Mouse (Mus musculus): ENCODE data around the gene Gm28042.

The Gm28042 gene

GRCm38 (mm10) chr2:120026984-120027949, at the start of gene Gm28042, which contains the start of gene Jmjd7:
Gene Gm28042 (plus strand): TSS chr2:120027493.
Gene Jmjd7 (plus strand): TSS chr2:120027483.
- peak; percentile 86 for DNase-seq

- DNase-seq = no peak
Measured at GRCm38 (mm10) chr2:119980343-119980986, 46.8 kb upstream of the Gm28042 start.

GRCm38 (mm10) chr2:119981631-119982030, 45.7 kb upstream of the Gm28042 start:
- DNase-seq = no peak

DNA sequence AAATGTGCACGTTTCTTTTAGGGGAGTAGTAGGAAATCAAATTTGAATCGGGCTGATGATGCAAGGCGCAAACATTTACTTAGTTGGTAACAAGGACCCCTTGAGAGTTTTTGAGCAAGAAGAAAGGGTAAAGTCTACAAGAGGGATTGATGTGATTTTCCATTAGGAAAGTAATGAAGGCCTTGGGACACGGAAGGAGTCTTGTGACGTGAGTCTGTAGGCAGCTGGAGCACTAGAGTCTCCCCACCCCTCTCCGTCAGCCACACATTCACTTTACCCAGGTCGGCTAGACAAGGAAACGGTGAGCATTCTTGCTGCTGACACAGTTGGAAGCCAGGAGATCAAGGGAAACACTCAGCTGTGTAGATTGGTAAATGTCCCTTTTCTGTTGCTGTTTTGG, 41.4 kb upstream of the Gm28042 start:
- no peak for DNase-seq

DNA sequence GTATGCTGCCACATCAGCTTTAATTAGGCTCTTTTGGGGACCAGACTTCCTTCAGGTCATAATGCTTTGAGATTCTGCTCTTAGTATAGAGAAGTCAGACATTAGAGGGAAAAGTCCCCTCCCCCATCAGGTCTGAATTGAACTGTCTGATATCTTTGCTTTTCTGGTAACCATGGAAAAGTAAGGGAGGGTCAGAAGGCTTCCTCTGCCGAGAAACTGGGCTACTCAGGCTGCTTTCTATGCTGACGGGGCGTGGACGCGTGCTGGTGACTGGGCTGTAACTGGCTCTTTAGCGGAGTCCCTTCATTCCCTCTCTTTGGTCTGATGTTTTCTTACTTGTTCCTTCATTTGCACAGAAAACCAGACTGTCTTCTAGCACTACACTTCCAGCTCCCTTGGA, 40.9 kb upstream of the Gm28042 start:
- no peak for DNase-seq

GRCm38 (mm10) chr2:119987441-119987840, 39.9 kb upstream of the Gm28042 start:
- no peak for DNase-seq

DNA sequence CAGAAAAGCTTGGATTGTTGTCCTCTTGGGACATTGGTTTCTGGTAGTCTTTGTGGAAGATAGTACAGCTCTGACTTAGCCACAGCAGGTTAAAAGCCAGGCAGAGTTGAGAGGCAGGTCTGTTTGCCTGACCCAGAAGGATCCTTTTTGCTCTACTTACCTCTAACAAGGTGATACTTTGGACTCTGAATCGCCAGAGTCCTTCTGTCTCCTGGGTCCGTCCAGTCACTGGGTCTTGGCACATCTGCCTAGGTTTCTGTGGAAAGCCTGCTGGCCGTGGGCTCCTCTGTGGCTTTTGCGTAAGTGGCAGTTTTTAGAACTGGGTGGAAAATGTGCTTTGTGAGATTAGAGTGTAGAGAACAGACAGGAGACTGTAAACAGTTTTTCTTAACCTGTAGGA, 38.3 kb upstream of the Gm28042 start:
- no peak for DNase-seq

- DNase-seq = no peak
Measured at GRCm38 (mm10) chr2:119990881-119991280, 36.4 kb upstream of the Gm28042 start.

DNA sequence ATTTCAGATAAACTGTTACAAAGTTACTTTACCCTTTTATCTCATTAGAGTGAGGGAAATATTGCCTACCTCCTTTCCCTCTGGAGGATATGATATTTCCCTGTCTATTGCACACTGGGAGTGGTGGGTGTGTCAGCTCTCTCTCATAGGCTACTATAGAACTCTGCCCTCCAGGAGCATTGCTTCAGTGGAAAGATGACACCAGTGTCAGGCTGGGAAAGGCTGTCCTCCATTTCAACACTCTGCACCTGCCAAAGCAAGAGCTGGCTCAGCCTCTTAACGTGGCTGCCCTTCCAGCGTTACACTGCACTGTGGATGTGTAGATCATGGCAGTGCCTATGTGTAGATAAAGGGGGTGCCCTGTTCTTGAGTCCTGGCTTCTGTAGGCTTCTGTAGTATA, 34.9 kb upstream of the Gm28042 start:
- no peak for DNase-seq

DNA sequence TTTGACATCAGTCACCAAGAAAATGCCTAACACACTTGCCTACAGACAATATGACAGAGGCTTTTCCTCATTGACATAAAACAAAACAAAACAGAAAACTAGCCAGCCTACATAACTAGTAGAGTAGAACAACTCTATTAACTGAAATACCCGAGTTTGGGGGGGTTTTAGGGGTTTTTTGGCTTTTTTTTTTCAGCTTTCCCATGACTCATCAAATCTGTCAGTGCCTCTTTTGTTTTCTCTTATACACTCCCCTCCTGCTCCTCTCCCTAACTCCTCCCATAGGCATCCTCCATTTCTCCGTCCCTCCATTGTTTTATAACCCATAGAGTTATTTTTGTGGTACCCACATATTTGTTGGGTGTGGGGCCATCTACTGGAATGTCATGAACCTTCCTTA, 33.8 kb upstream of the Gm28042 start:
- DNase-seq = no peak

DNA sequence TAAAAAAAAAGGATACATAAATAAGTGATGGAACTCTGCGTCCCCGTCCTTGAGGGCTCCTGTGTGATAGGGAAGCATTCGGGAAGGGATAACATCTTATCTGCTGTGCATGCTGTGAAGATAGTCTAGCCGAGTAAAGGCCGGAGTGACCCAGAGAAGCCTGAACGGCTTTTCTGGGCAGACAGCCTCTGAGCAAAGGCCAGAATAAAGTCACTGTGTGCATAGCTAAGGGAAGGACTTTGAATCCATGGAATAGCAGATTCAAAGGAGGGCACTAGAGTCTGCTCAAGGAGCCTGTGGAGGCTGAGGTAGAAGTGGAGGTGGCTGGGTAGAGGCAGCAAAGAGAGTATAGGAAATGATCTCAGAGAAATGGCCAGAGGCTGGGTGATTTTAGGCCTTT, 32.5 kb upstream of the Gm28042 start:
- DNase-seq = no peak

GRCm38 (mm10) chr2:119995391-119996281, 31.7 kb upstream of the Gm28042 start:
- no peak for DNase-seq

- no peak for DNase-seq
Measured at GRCm38 (mm10) chr2:119997354-119997753, 29.9 kb upstream of the Gm28042 start.

DNA sequence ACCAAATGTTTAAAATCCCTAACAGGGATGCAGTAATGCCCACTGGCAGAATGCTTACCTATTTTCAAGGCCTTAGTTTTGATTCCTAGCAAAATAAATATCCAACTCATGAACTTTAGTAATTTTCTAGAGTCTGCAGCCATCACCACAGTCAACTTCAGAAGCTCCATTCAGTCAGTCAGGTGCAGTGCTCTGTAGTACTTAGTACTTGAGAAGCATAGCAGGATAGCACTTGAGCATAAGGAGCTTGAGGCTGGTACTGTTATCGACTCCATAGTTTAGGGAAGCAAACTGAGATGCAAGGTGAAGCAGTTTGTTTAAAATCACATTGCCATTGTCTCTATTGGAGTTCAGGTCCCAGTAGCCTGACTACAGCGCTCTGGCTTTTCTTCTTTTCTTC, 27.6 kb upstream of the Gm28042 start:
- no peak for DNase-seq

- DNase-seq = no peak
Measured at GRCm38 (mm10) chr2:120000882-120001584, 26.3 kb upstream of the Gm28042 start.

- no peak for DNase-seq
Measured at GRCm38 (mm10) chr2:120001956-120002355, 25.3 kb upstream of the Gm28042 start.

GRCm38 (mm10) chr2:120003970-120004369, 23.3 kb upstream of the Gm28042 start:
- DNase-seq = no peak

GRCm38 (mm10) chr2:120006696-120007095, 20.6 kb upstream of the Gm28042 start:
- DNase-seq = no peak

GRCm38 (mm10) chr2:120007680-120008210, 19.5 kb upstream of the Gm28042 start:
- no peak for DNase-seq

- no peak for DNase-seq
Measured at GRCm38 (mm10) chr2:120008672-120009071, 18.6 kb upstream of the Gm28042 start.

- DNase-seq = peak; percentile 41
Measured at GRCm38 (mm10) chr2:120011462-120012200, 15.7 kb upstream of the Gm28042 start.
